Mouse (Mus musculus) liver, postnatal 0 days (tissue): Measurements from ENCODE around the gene Sae1. TPM values are rescaled to one million over a fixed set of nuclear protein-coding genes. Genes with fewer than 3 reads are reported as not detected.
A peak's percentile ranks its signal among the peaks of the same experiment; 100 is the strongest.

Experiments used
- ATAC-seq: fragments of 200-750 bp; cut with Nextera tagmentation; 2 replicates; pipeline ENCODE4 v1.8.0; 2017; ENCODE audit warnings: mild to moderate bottlenecking, moderate library complexity
- DNase-seq: peaks from one replicate; pipeline ENCODE4 v3.0.0-alpha.2; 2016
- H3K27ac ChIP-seq: fragments of 300-500 bp; sonication (generic); 2 replicates; pipeline ENCODE4 v1.5.1; 2014; ENCODE audit warnings: antibody characterized with exemption, moderate library complexity, mild to moderate bottlenecking, low read depth
- H3K27me3 ChIP-seq: fragments of 300-500 bp; sonication (generic); 2 replicates; pipeline ENCODE4 v1.6.1; 2014; ENCODE audit warnings: low read length, control low read depth, mixed read lengths; ENCODE audit not compliant: insufficient read depth
- H3K36me3 ChIP-seq: fragments of 300-500 bp; sonication (generic); replicated peaks from 2 replicates; pipeline ENCODE4 v1.6.1; 2014; ENCODE audit warnings: mild to moderate bottlenecking, control low read depth, low read length, moderate library complexity, mixed read lengths; ENCODE audit not compliant: insufficient read depth
- H3K4me1 ChIP-seq: fragments of 300-500 bp; sonication (generic); 2 replicates; pipeline ENCODE4 v1.6.1; 2014; ENCODE audit warnings: antibody characterized with exemption, mild to moderate bottlenecking, control low read depth; ENCODE audit not compliant: insufficient read depth
- H3K4me2 ChIP-seq: fragments of 300-500 bp; sonication (generic); 2 replicates; pipeline ENCODE4 v1.6.1; 2014; ENCODE audit warnings: low read depth, mild to moderate bottlenecking, low read length, moderate library complexity, mixed read lengths
- H3K4me3 ChIP-seq: fragments of 300-500 bp; sonication (generic); 2 replicates; pipeline ENCODE4 v1.5.1; 2014; ENCODE audit warnings: low read depth, low read length
- H3K9ac ChIP-seq: fragments of 300-500 bp; sonication (generic); replicated peaks from 2 replicates; pipeline ENCODE4 v1.6.1; 2014; ENCODE audit warnings: mild to moderate bottlenecking, moderate library complexity
- H3K9me3 ChIP-seq: fragments of 300-500 bp; sonication (generic); 2 replicates; pipeline ENCODE4 v1.6.1; 2016; ENCODE audit warnings: mild to moderate bottlenecking, control low read depth, low read length, mixed read lengths
- CTCF ChIP-seq: sonication (generic); IDR thresholded peaks from 2 replicates; pipeline ENCODE4 v1.5.1; 2016; ENCODE audit warnings: antibody characterized with exemption, low read depth
- EP300 ChIP-seq: IDR thresholded peaks from 2 replicates; pipeline ENCODE4 v1.6.1; 2016; ENCODE audit warnings: antibody characterized with exemption, low read depth, mild to moderate bottlenecking
- WGBS: fragments of 180-500 bp; shearing (Covaris S2); extraction: QIAGEN DNeasy Blood & Tissue Kit; methylation state at CpG from one replicate; pipeline ENCODE4 v1.1.7; 2014; ENCODE audit not compliant: insufficient replicate concordance; 5-methylcytosine and 5-hydroxymethylcytosine counted together
- polyA plus RNA-seq: library from polyadenylated mRNA; unstranded; fragments of >200 nt; fragmentation: Nextera tagmentation; extraction: Ambion mirVana; gene quantifications from 2 replicates; pipeline ENCODE4 v1.2.1, GENCODE M21; 2015

Sae1 gene
- polyA plus RNA-seq, 1 experiment from 2014 or later = 51.9 TPM

DNA sequence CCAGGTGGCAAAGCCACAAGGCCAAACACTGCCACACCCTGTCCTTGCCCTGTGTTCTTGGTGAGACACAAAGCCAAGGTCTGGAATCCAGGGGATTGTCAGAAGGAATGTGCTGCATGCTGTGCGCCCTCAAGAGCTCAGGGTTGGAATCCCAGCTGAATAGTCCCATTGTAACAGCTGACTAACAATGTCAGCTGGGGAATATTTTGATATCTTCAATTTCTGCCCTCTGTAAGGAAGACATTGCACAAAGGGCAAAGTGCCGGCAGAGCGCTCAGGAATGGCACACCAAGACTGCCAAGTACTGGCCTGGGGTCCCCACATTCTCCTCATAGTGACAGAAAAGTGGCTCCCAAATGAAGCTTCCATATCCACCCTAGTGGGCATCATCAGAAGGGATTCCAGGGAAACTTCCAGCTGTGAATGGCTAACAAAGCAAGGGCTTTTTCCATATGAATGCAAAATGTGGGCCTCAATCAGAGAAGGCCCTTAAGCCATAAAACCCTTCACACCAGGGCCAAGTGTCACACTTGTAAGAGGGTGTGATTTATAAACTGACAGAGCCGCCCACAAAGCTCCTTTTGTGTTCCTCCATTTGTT, 22.6 kb downstream of the Sae1 start:
- 82% methylated on average over 4 of the region's 4 CpGs for WGBS
- DNase-seq = no peak

GRCm38 (mm10) chr7:16364319-16364718, 23.3 kb downstream of the Sae1 start:
- Histone ChIP-seq H3K4me1 (peaks cover 11% of the 10 kb centered on the region; the same call in 1 of the 2 replicates), H3K27ac (peak overlapping the region; percentile 63), H3K36me3 (peaks cover 58% of the 10 kb centered on the region), H3K9me3 (no peaks in the 10 kb centered on the region), H3K4me2 (no peak overlapping the region), H3K27me3 (no peaks in the 10 kb centered on the region), H3K9ac (no peak overlapping the region), H3K4me3 (no peak overlapping the region)
- WGBS = 59% methylated on average over 1 of the region's 1 CpGs
- TF ChIP-seq CTCF (no peak), EP300 (0 out of 2 replicates have a peak, but pooled peaks have one; percentile 8)
- ATAC-seq (peak; percentile 86), DNase-seq (no peak)

More for the DNA sequence above, 22.6 kb downstream of the Sae1 start:
- Histone ChIP-seq H3K4me2 (no peak overlapping the region), H3K4me1 (peaks cover 11% of the 10 kb centered on the region; the same call in 1 of the 2 replicates), H3K9ac (no peak overlapping the region), H3K9me3 (no peaks in the 10 kb centered on the region), H3K27me3 (no peaks in the 10 kb centered on the region), H3K4me3 (no peak overlapping the region), H3K27ac (peak overlapping the region; percentile 63), H3K36me3 (peaks cover 60% of the 10 kb centered on the region)
- TF ChIP-seq EP300 = no peak
- no peak for ATAC-seq

- Histone ChIP-seq H3K4me2 (no peak overlapping the region), H3K9me3 (no peaks in the 10 kb centered on the region), H3K27me3 (no peaks in the 10 kb centered on the region), H3K9ac (no peak overlapping the region), H3K4me3 (no peak overlapping the region), H3K36me3 (peaks cover 55% of the 10 kb centered on the region), H3K4me1 (0 out of 2 replicates have a peak, but pooled peaks cover 6% of the 10 kb centered on the region), H3K27ac (no peak overlapping the region)
- 86% methylated on average over 3 of the region's 3 CpGs for WGBS
- TF ChIP-seq EP300 (no peak), CTCF (no peak)
- ATAC-seq (no peak), DNase-seq (no peak)
Measured at GRCm38 (mm10) chr7:16357602-16358001, 30.0 kb downstream of the Sae1 start.

- no peak for DNase-seq
- H3K36me3 ChIP-seq = peaks cover 57% of the 10 kb centered on the region
- H3K9me3 ChIP-seq = no peaks in the 10 kb centered on the region
- H3K4me2 ChIP-seq = no peak overlapping the region
- H3K27ac ChIP-seq = no peak overlapping the region; the same call in 1 of the 2 replicates
- 71% methylated on average over 3 of the region's 3 CpGs for WGBS
- ATAC-seq = no peak
- no peak overlapping the region for H3K4me3 ChIP-seq
- H3K9ac ChIP-seq = no peak overlapping the region
- TF ChIP-seq CTCF (no peak), EP300 (no peak)
- 0 out of 2 replicates have a peak, but pooled peaks cover 6% of the 10 kb centered on the region for H3K4me1 ChIP-seq
- H3K27me3 ChIP-seq = no peaks in the 10 kb centered on the region
Measured at GRCm38 (mm10) chr7:16355854-16356594, 31.6 kb downstream of the Sae1 start.

DNA sequence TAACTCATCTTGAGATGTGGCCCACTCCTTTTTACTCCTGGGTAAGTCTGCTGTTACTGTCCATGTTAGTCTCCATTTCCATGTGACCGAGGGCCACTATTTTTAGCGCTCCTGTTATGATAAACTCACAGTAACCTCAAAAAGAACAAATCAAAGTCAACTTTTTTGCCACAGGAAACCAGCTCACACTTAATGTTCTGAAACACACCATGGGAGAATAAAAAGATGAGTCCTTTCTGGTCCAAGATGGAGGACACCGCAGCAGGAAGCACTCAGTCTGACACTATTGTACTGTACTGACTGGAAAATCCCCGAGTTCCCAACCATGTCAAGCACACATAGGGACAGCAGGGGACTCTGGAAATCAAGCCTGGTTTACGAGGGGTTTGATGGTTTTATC, 37.6 kb downstream of the Sae1 start:
- Histone ChIP-seq H3K9me3 (no peaks in the 10 kb centered on the region), H3K27ac (no peak overlapping the region), H3K36me3 (peaks cover 35% of the 10 kb centered on the region), H3K9ac (no peak overlapping the region), H3K4me1 (no peaks in the 10 kb centered on the region), H3K27me3 (no peaks in the 10 kb centered on the region), H3K4me2 (no peak overlapping the region), H3K4me3 (no peak overlapping the region)
- 78% methylated on average over 5 of the region's 5 CpGs for WGBS
- no peak for ATAC-seq
- TF ChIP-seq CTCF = no peak
- no peak for TF ChIP-seq EP300
- no peak for DNase-seq

GRCm38 (mm10) chr7:16345297-16345696, 42.3 kb downstream of the Sae1 start:
- no peaks in the 10 kb centered on the region for H3K27me3 ChIP-seq
- DNase-seq (no peak), ATAC-seq (no peak)
- no peak overlapping the region for H3K9ac ChIP-seq
- no peak overlapping the region for H3K4me2 ChIP-seq
- TF ChIP-seq EP300 = no peak
- TF ChIP-seq CTCF = no peak
- 53% methylated on average over 4 of the region's 4 CpGs for WGBS
- no peak overlapping the region for H3K4me3 ChIP-seq
- peaks cover 25% of the 10 kb centered on the region for H3K36me3 ChIP-seq
- H3K4me1 ChIP-seq = no peaks in the 10 kb centered on the region
- H3K9me3 ChIP-seq = no peaks in the 10 kb centered on the region
- no peak overlapping the region for H3K27ac ChIP-seq
